Mouse (Mus musculus) brain, embryonic 14.5 days (tissue): Measurements from ENCODE around the gene Coq8b. TPM values are rescaled to one million over a fixed set of nuclear protein-coding genes. Genes with fewer than 3 reads are reported as not detected.

Experiments
- DNase-seq: peaks from one replicate; pipeline ENCODE4 v3.0.0-alpha.2; 2011; ENCODE audit warnings: low read depth
- CTCF ChIP-seq: fragments of 200-500 bp; IDR thresholded peaks from 2 replicates; pipeline ENCODE4 v1.5.1; 2012; ENCODE audit warnings: inconsistent platforms, mild to moderate bottlenecking, moderate library complexity, borderline replicate concordance; ENCODE audit not compliant: insufficient read depth, insufficient read length; ENCODE audit errors: extremely low read depth
- POLR2A ChIP-seq: fragments of 200-500 bp; IDR thresholded peaks from 2 replicates; pipeline ENCODE4 v1.6.1; 2012; ENCODE audit warnings: mild to moderate bottlenecking, inconsistent platforms, borderline replicate concordance; ENCODE audit not compliant: poor library complexity, insufficient read depth, insufficient read length, severe bottlenecking; ENCODE audit errors: extremely low read depth
- polyA plus RNA-seq: library from polyadenylated mRNA; depleted of rRNA; stranded (reverse); fragments of >200 nt; gene quantifications from 2 replicates; pipeline ENCODE4 v1.2.3, GENCODE M21; 2012; rRNA removed

Coq8b gene
- polyA plus RNA-seq = 42.6 and 50.1 TPM in 2 replicates

DNA sequence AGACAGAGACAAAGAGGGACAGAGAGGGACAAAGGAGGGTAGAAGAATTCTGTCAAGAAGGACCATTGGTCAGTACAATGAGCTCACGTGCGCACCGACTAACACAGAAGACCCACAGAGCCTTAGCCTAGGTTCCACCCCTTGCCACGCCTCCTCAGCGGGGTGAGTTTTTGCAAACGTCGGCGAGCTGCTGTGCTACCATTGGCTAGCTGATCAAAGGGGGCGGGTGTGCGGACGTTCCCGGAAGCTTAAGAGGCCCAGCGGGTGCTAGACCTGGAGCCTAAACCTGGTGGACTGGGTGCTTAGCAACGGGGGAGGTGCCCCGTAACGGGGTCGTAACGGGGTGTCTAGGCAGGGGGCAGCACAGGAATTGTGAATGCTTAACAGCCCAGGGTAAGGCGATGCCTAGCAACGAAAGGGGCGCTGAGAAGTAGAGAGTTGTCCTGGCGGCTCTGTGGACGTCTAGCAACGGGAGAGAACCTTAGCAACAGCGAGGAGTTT lies at the start of gene Coq8b:
TSS of gene Coq8b (plus strand) at position 243 of the 501 bp plus-strand sequence.
- TF ChIP-seq POLR2A (peak; percentile 19; the same call in 1 of the 2 replicates), CTCF (no peak; the same call in 1 of the 2 replicates)
- peak; percentile 99 for DNase-seq

- DNase-seq = peak; percentile 40
- TF ChIP-seq CTCF (peak; percentile 73), POLR2A (no peak)
Observed at GRCm38 (mm10) chr7:27184964-27185363, 47.9 kb upstream of the Coq8b start.

GRCm38 (mm10) chr7:27185986-27186385 lies 46.8 kb upstream of the Coq8b start:
- no peak for DNase-seq
- TF ChIP-seq CTCF = no peak
- TF ChIP-seq POLR2A = no peak

DNA sequence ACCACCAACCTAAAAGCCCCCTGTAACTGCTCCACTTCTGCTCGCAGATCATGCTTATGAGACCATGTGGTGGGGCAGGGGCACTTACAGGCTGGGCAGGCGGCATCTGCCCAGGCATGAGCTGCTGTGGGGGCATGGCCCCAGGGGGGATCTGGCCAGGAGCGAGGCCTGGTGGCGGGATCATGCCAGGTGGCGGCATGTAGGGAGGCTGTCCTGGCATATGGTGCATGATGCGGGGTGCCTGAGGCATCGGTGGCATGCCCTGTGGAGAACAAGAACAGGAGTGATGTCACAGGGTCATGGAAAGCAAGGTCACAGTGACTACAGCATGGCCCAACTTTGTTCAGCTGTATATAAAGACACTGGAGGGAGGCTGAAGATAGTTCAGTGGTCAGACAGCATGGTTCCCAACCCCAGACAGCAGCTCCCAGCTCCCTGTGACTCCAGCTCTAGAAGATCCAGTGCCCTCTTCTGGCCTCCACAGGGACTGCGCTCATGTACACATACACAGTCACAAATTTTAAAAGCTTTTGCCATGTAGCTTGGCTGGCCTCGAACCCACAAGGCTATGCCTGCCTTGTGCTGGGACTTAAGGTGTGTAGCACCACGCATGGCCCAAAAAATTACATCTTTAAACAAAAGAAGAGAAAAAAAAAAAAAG lies 43.4 kb upstream of the Coq8b start:
- no peak for DNase-seq
- TF ChIP-seq CTCF = peak; percentile 36; the same call in 1 of the 2 replicates
- no peak for TF ChIP-seq POLR2A

GRCm38 (mm10) chr7:27192434-27192833 lies 40.4 kb upstream of the Coq8b start:
- no peak for TF ChIP-seq POLR2A
- TF ChIP-seq CTCF = no peak
- DNase-seq = no peak

- no peak for TF ChIP-seq CTCF
- TF ChIP-seq POLR2A = no peak
- no peak for DNase-seq
Observed at GRCm38 (mm10) chr7:27193731-27194130, 39.1 kb upstream of the Coq8b start.

GRCm38 (mm10) chr7:27195681-27196611 lies 36.9 kb upstream of the Coq8b start, which contains the start of the genes BC024978 and Snrpa:
TSS of gene BC024978 (plus strand) at chr7:27195781.
TSS of gene Snrpa (minus strand) at chr7:27196271.
- peak; percentile 100 for DNase-seq
- TF ChIP-seq CTCF (no peak), POLR2A (peak; percentile 35; the same call in 1 of the 2 replicates)

DNA sequence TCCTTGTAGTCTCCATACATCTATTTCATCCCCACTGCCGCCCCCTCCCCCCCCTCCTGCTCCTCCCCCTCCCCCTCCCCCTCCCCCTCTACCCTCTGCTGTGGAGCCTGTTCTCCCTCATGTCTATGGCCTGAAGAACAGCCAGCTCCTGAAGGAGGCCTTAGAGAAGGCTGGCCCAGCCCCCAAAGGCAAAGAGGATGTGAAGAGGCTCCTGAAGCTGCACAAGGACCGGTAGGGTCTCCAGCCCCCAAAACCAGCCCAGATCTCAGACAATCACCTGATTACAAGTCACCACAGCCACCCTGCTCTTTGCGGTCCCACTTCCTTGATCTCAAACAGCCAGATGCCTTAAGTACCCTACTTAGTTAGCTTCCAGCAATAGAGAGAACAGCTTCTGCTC lies 35.7 kb upstream of the Coq8b start:
- TF ChIP-seq CTCF (no peak), POLR2A (no peak)
- no peak for DNase-seq

GRCm38 (mm10) chr7:27197634-27198033 lies 35.2 kb upstream of the Coq8b start:
- DNase-seq = no peak
- TF ChIP-seq CTCF = no peak
- no peak for TF ChIP-seq POLR2A

DNA sequence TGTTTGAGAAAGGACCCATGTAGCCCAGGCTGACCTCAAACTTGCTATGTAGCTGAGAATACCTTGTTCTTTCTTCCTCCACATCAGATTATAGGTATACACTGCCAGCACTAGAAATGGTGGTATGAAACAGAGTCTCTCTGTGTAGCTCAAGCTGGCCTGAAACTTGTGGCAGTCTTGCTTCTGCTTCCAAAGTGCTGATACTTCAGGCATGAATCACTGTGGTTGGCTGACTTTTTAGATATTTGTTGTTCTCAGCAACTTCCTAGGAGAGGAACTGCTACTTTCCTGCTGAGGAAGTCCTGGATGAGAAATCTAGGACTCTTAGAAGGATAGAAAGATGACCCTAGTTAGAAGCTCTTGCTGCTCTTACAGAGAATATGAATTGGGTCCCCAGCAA lies 34.5 kb upstream of the Coq8b start:
- DNase-seq = no peak
- TF ChIP-seq POLR2A (no peak), CTCF (no peak)

GRCm38 (mm10) chr7:27198779-27199178 lies 34.0 kb upstream of the Coq8b start:
- TF ChIP-seq POLR2A (no peak), CTCF (no peak)

DNA sequence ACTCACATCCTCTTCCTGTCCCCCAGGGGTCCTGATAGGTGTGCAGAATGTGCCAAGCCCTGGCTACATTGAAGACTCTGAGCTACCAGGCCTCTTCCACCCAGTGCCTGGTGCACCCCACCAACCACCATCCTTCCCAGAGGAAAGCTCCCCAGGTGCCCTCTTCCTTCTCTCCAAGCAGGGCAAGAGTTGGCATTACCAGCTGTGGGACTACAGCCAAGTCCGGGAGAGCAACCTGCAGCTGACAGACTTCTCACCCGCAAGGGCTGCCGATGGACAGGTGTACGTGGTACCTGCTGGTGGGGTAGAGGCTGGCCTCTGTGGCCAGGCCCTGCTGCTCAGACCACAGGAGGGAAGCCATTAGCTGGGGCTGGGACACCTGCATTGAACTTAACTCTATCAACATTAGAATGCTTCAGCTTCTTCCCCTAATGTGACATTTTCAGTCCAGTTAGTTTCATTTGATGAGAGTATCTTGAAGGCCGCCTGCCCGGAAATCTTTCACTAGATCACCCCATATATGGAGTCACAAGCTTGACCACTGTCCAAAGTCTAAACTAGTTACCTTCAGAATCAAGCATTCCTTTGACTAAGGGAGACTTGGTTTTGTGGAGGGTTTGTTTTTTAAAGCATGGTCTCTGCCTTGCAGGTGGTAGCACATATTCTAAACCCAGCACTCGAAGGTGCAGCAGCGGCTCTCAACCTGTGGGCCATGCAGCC lies 28.9 kb upstream of the Coq8b start:
- TF ChIP-seq POLR2A (no peak), CTCF (no peak)

More at GRCm38 (mm10) chr7:27198779-27199178, 34.0 kb upstream of the Coq8b start:
- DNase-seq = no peak

More for the DNA sequence above, 28.9 kb upstream of the Coq8b start:
- no peak for DNase-seq
